Mouse (Mus musculus) spleen, adult 2 months (tissue): ENCODE measurements around the gene Chd4.

Experiments
- CTCF ChIP-seq: fragments of 200-500 bp; IDR thresholded peaks from 2 replicates; pipeline ENCODE4 v1.5.1; 2011; ENCODE audit warnings: mild to moderate bottlenecking, inconsistent platforms; ENCODE audit not compliant: insufficient read depth, insufficient read length, insufficient replicate concordance; ENCODE audit errors: extremely low read depth
- POLR2A ChIP-seq: fragments of 200-500 bp; IDR thresholded peaks from 2 replicates; pipeline ENCODE4 v1.6.1; 2011; ENCODE audit warnings: low read depth, low read length, inconsistent platforms

GRCm38 (mm10) chr6:125110927-125111326, 15.1 kb downstream of the Chd4 start:
- no peak for TF ChIP-seq CTCF
- no peak for TF ChIP-seq POLR2A
